Mouse (Mus musculus) myocyte (in vitro differentiated cells): Measurements from ENCODE around the gene Rsg1. TPM values are rescaled to one million over a fixed set of nuclear protein-coding genes. Genes with fewer than 3 reads are reported as not detected.

Experiments used
- H3K27me3 ChIP-seq: one replicate; pipeline ENCODE4 v1.6.1; 2011; ENCODE audit not compliant: control insufficient read depth, insufficient read depth, insufficient read length
- H3K36me3 ChIP-seq: one replicate; pipeline ENCODE4 v1.6.1; 2011; ENCODE audit not compliant: control insufficient read depth, insufficient read depth
- H3K4me2 ChIP-seq: one replicate; pipeline ENCODE4 v1.6.1; 2011; ENCODE audit warnings: low read depth, control low read depth
- H3K4me3 ChIP-seq: one replicate; pipeline ENCODE4 v1.5.1; 2011; ENCODE audit warnings: mild to moderate bottlenecking, control low read depth, moderate library complexity
- H3K79me2 ChIP-seq: one replicate; pipeline ENCODE4 v1.6.1; 2011; ENCODE audit not compliant: control insufficient read depth, insufficient read depth
- H3ac ChIP-seq: one replicate; pipeline ENCODE4 v1.6.1; 2011; ENCODE audit not compliant: control insufficient read depth, insufficient read length
- CEBPB ChIP-seq: IDR thresholded peaks from 2 replicates; pipeline ENCODE4 v1.6.1; 2011; ENCODE audit warnings: mild to moderate bottlenecking, moderate library complexity; ENCODE audit not compliant: poor library complexity, insufficient read depth, severe bottlenecking
- E2F4 ChIP-seq: IDR thresholded peaks from one replicate; pipeline ENCODE4 v1.6.1; 2011; ENCODE audit warnings: mild to moderate bottlenecking, control low read depth, moderate library complexity; ENCODE audit not compliant: insufficient read depth
- MAX ChIP-seq: IDR thresholded peaks from one replicate; pipeline ENCODE4 v1.6.1; 2011; ENCODE audit warnings: low read depth, mild to moderate bottlenecking, control low read depth
- MYOD1 ChIP-seq, 3 experiments: IDR thresholded peaks; one replicate each; pipeline ENCODE4 v1.6.1; 2011; ENCODE audit warnings: control low read depth in 2 of 3, low read depth in 2 of 3, mild to moderate bottlenecking in 2 of 3, moderate library complexity in 1 of 3; ENCODE audit not compliant: insufficient read length in 2 of 3, control insufficient read depth in 1 of 3
- MYOG ChIP-seq, 3 experiments: IDR thresholded peaks; one replicate each; pipeline ENCODE4 v1.6.1; 2011; ENCODE audit warnings: control low read depth in 2 of 3, low read depth in 2 of 3, mild to moderate bottlenecking in 2 of 3; ENCODE audit not compliant: insufficient read length in 2 of 3, control insufficient read depth in 1 of 3, insufficient read depth in 1 of 3
- POLR2A ChIP-seq: IDR thresholded peaks from one replicate; pipeline ENCODE4 v1.6.1; 2011; ENCODE audit warnings: low read depth, mild to moderate bottlenecking, control low read depth, moderate library complexity; ENCODE audit not compliant: insufficient read length
- POLR2AphosphoS2 ChIP-seq: IDR thresholded peaks from one replicate; pipeline ENCODE4 v1.6.1; 2011; ENCODE audit warnings: low read depth, control low read depth; ENCODE audit not compliant: insufficient read length
- REST ChIP-seq: IDR thresholded peaks from one replicate; pipeline ENCODE4 v1.6.1; 2011; ENCODE audit warnings: mild to moderate bottlenecking, control low read depth, moderate library complexity; ENCODE audit not compliant: insufficient read depth, insufficient read length
- SRF ChIP-seq: IDR thresholded peaks from one replicate; pipeline ENCODE4 v1.6.1; 2011; ENCODE audit warnings: low read depth; ENCODE audit not compliant: control insufficient read depth, insufficient read length
- TCF12 ChIP-seq: IDR thresholded peaks from one replicate; pipeline ENCODE4 v1.6.1; 2011; ENCODE audit warnings: mild to moderate bottlenecking, control low read depth; ENCODE audit not compliant: poor library complexity, insufficient read depth, severe bottlenecking
- TCF3 ChIP-seq: IDR thresholded peaks from one replicate; pipeline ENCODE4 v1.6.1; 2011; ENCODE audit warnings: low read depth, control low read depth; ENCODE audit not compliant: insufficient read length
- USF1 ChIP-seq: IDR thresholded peaks from one replicate; pipeline ENCODE4 v1.6.1; 2011; ENCODE audit warnings: low read depth, mild to moderate bottlenecking, control low read depth, moderate library complexity
- polyA plus RNA-seq: library from polyadenylated mRNA; unstranded; fragments of >200 nt; fragmentation: generic; extraction: Trizol; gene quantifications from one replicate; pipeline ENCODE4 v1.2.1, GENCODE M21; 2012; ENCODE audit warnings: missing spikeins

Rsg1 gene
- polyA plus RNA-seq, 1 experiment: 0.78 TPM

DNA sequence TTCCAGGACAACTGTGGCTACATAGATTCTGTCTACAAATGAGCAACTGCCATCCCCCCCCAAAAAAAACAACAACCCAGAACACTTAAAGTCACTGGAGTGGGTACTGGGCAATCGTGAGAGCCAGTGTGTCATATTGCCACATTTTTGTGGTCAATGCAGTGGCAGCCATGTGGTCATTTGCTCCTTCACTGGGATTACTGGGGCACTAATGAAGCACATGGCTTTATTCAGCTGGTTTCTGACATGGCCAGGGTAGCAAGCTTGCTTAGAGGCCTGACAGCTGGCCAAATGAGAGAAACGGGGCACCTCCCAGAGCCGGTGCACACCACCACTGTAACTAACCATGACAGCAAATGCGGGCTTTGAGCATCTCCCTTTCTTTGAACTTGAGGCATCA is 35.3 kb upstream of the Rsg1 start:
- peaks cover 13% of the 10 kb centered on the region for H3K36me3 ChIP-seq
- TF ChIP-seq POLR2A: no peak
- no peak for TF ChIP-seq USF1
- TF ChIP-seq MYOD1 (IDR thresholded peaks at IDR 0.05; ENCODE audit: control insufficient read depth in 1 of 3, insufficient read length in 2 of 3, low read depth in 2 of 3): peak in 2 of 3 experiments; percentile 33 to 68
- TF ChIP-seq SRF: no peak
- peak in 2 of 3 experiments; percentile 66 to 77 for TF ChIP-seq MYOG (IDR thresholded peaks at IDR 0.05; ENCODE audit: control insufficient read depth in 1 of 3, insufficient read depth in 1 of 3, insufficient read length in 2 of 3, low read depth in 2 of 3)
- no peak for TF ChIP-seq TCF3
- TF ChIP-seq CEBPB: 0 out of 2 replicates have a peak, but pooled peaks have one; percentile 30
- peak; percentile 42 for TF ChIP-seq TCF12
- TF ChIP-seq POLR2AphosphoS2: no peak
- no peak for TF ChIP-seq E2F4
- peak; percentile 30 for TF ChIP-seq MAX
- no peak for TF ChIP-seq REST
- no peak overlapping the region for H3ac ChIP-seq
- no peak overlapping the region for H3K4me3 ChIP-seq
- peaks cover 13% of the 10 kb centered on the region for H3K79me2 ChIP-seq
- no peak overlapping the region for H3K4me2 ChIP-seq
- H3K27me3 ChIP-seq: no peaks in the 10 kb centered on the region

DNA sequence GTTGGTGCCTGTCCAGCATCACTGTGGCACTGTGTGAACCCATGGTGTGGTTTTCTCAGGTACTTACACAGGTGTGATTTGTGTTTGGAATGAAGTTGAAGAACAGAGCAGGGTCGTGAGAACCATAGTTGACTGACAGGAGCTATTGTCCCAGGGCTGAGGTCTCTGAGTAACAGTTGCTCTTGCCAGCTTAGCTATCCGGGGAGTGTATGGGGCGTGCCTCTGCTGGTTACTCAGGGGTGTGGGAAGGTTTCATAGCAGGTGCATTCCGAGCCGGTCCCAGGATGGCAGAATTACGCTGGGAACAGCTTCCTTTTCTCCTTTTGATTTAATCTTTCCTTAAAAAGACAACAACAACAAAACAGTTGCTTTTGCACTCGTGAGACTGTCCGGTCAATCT is 32.9 kb upstream of the Rsg1 start:
- H3K36me3 ChIP-seq: peaks cover 18% of the 10 kb centered on the region
- no peak overlapping the region for H3K4me3 ChIP-seq
- TF ChIP-seq CEBPB: no peak
- no peak for TF ChIP-seq POLR2AphosphoS2
- no peak for TF ChIP-seq REST
- no peak for TF ChIP-seq USF1
- TF ChIP-seq TCF3: peak; percentile 9
- no peak for TF ChIP-seq POLR2A
- TF ChIP-seq E2F4: no peak
- TF ChIP-seq SRF: no peak
- no peak for TF ChIP-seq MAX
- no peak for TF ChIP-seq TCF12
- peak in 1 of 3 experiments; percentile 83 for TF ChIP-seq MYOG (IDR thresholded peaks at IDR 0.05; ENCODE audit: control insufficient read depth in 1 of 3, insufficient read depth in 1 of 3, insufficient read length in 2 of 3, low read depth in 2 of 3)
- TF ChIP-seq MYOD1 (IDR thresholded peaks at IDR 0.05; ENCODE audit: control insufficient read depth in 1 of 3, insufficient read length in 2 of 3, low read depth in 2 of 3): peak in 2 of 3 experiments; percentile 66 to 90
- H3K4me2 ChIP-seq: no peak overlapping the region
- no peaks in the 10 kb centered on the region for H3K27me3 ChIP-seq
- H3ac ChIP-seq: no peak overlapping the region
- H3K79me2 ChIP-seq: peaks cover 17% of the 10 kb centered on the region

DNA sequence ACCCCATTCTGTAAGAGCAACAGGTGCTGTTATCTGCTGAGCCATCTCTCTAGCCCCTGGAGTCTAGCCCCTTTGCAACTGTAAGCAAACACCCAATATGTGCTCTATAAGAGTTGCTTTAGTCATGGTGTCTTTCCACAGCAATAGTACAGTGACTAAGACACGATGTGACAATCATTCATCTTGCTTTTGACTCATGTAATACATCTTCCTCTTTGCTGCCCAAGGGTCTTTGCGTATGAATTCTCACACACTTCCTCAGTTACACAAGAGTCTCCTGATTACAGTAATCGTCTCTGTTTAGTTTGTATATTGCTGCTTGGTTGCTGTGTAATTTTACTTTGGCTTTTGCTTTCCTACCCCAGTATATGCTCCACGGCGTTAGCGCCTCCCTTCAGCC is 31.8 kb upstream of the Rsg1 start:
- H3K4me2 ChIP-seq: no peak overlapping the region
- TF ChIP-seq CEBPB (no peak), USF1 (no peak), SRF (no peak), POLR2AphosphoS2 (no peak), TCF3 (no peak), TCF12 (no peak), E2F4 (no peak), REST (no peak), MYOG (IDR thresholded peaks at IDR 0.05; ENCODE audit: control insufficient read depth in 1 of 3, insufficient read depth in 1 of 3, insufficient read length in 2 of 3, low read depth in 2 of 3) (no peak), MAX (no peak)
- peaks cover 14% of the 10 kb centered on the region for H3K36me3 ChIP-seq
- H3K27me3 ChIP-seq: no peaks in the 10 kb centered on the region
- H3K79me2 ChIP-seq: peaks cover 14% of the 10 kb centered on the region
- H3ac ChIP-seq: no peak overlapping the region
- no peak overlapping the region for H3K4me3 ChIP-seq

DNA sequence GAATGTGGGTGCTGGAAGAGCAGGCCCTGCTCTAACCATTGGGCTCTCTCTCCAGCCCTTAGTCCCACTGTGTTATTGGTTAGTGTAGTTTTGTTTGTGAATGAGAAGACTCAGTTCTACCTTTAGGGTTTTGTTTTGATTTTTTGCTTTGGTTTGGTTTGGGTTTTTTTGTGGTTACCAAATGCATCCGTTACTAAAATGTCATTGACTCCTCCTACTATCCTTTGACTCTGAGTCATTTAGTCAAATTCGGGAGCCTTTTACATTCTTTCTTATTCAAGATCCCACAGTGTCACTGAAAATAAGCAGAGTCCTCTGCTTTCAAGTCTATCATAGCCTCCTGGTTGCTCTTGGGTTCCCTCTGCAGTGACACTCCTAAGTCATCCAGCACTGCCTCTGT is 29.8 kb upstream of the Rsg1 start:
- Histone ChIP-seq H3K4me3 (no peak overlapping the region), H3K27me3 (no peaks in the 10 kb centered on the region), H3K36me3 (peaks cover 14% of the 10 kb centered on the region), H3ac (no peak overlapping the region), H3K79me2 (peaks cover 14% of the 10 kb centered on the region), H3K4me2 (no peak overlapping the region)
- no peak for TF ChIP-seq USF1
- no peak for TF ChIP-seq POLR2A
- TF ChIP-seq TCF3: no peak
- TF ChIP-seq E2F4: no peak
- TF ChIP-seq CEBPB: no peak
- no peak for TF ChIP-seq MAX
- no peak for TF ChIP-seq MYOG (IDR thresholded peaks at IDR 0.05; ENCODE audit: control insufficient read depth in 1 of 3, insufficient read depth in 1 of 3, insufficient read length in 2 of 3, low read depth in 2 of 3)
- TF ChIP-seq SRF: no peak
- TF ChIP-seq TCF12: no peak
- TF ChIP-seq POLR2AphosphoS2: no peak
- TF ChIP-seq REST: no peak
- TF ChIP-seq MYOD1 (IDR thresholded peaks at IDR 0.05; ENCODE audit: control insufficient read depth in 1 of 3, insufficient read length in 2 of 3, low read depth in 2 of 3): no peak

DNA sequence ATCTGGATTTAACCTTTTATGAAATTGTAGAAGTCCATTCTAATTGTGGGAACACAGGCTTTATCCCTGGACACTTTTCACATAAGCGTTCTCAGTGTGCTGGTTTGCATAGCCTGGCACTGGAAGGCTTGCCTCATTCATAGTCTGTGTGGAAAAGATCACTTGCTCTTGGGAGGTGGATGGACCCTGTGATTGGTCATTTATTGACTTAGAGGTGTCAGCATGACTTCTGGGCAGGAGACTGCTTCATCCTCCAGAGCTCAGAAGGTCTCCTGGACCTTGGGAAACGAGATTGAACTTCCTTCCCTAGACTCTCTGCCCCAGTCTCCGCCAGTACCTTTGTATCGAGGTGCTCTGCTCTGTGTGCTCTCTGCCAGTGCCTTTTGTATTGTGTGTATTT is 29.3 kb upstream of the Rsg1 start:
- Histone ChIP-seq H3K36me3 (peaks cover 14% of the 10 kb centered on the region), H3K79me2 (peaks cover 14% of the 10 kb centered on the region), H3K4me3 (no peak overlapping the region), H3ac (no peak overlapping the region), H3K4me2 (no peak overlapping the region), H3K27me3 (no peaks in the 10 kb centered on the region)
- TF ChIP-seq POLR2A: no peak
- no peak for TF ChIP-seq USF1
- no peak for TF ChIP-seq MYOD1 (IDR thresholded peaks at IDR 0.05; ENCODE audit: control insufficient read depth in 1 of 3, insufficient read length in 2 of 3, low read depth in 2 of 3)
- TF ChIP-seq TCF3: no peak
- TF ChIP-seq E2F4: no peak
- TF ChIP-seq POLR2AphosphoS2: no peak
- TF ChIP-seq SRF: no peak
- no peak for TF ChIP-seq MYOG (IDR thresholded peaks at IDR 0.05; ENCODE audit: control insufficient read depth in 1 of 3, insufficient read depth in 1 of 3, insufficient read length in 2 of 3, low read depth in 2 of 3)
- no peak for TF ChIP-seq CEBPB
- no peak for TF ChIP-seq TCF12
- TF ChIP-seq MAX: no peak
- no peak for TF ChIP-seq REST
